Comparison of ENCODE assay signal across 13 mouse cellular contexts in the genomic region with DNA sequence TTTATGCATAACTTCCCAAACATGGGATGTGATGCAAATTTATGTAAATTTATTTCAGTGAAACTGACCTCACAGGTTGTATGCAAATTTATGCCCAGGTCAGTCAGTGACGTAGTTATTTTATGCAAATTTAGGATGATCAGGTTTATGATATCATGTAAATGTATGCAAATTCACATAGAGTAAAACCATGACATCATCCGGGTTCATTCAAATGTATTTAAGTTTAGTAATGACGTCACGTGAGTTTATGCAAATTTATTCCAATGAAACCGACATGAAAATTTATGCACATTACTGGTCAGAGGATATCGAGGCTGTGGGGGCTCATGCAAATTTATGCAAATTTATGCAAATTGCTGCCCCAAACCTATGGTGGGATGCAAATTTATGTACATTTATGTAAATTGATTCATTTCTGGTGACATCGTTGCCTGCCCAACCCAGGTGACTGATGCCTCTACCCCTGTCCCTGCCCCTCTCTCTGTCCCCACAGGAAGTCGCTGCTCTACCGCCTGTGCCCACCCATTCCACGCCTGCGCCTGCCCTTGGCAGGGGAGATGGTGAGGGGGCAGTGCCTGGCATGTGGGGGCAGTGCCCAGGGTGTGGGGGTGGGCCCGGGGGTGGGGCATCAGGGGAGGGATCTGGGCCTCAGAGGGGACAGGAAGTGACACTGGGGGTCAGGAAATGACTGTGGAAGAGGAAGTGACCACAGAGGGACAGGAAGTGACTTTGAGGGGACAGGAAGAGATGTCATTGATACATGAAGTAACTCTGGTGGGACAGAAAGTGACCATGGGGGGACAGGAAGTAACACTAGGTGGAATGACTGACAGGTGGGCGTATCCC. TPM values are rescaled to one million over a fixed set of nuclear protein-coding genes. Genes with fewer than 3 reads are reported as not detected.
DNase-seq lines count a peak whose midpoint lies in the region; ATAC-seq and TF ChIP-seq lines count a peak whose summit lies in the region.
"Had no signal": no experiment of that assay in that cellular context is flagged by ENCODE, and none has a peak within 500 bp of the region (broad histone marks: within the 10 kb centered on the region; RNA-seq: fewer than 3 reads in every experiment).

No protein-coding gene starts in this region.

- DNase-seq in kidney, postnatal 0 days (ENCODE audit: low spot score): no peak
- no peak for DNase-seq in kidney, adult 2 months
- DNase-seq in MEL (ENCODE audit: low read depth, low spot score): peak; percentile 8
- peak; percentile 7 for DNase-seq in embryonic facial prominence, embryonic 10.5 days (ENCODE audit: low spot score)
- DNase-seq in cerebellum, adult 18-20 months: no peak
- no peak for DNase-seq in cerebellum, adult 8-10 months
- no peak for DNase-seq in spleen, postnatal 4 days (ENCODE audit: low spot score in 2 of 2)
- DNase-seq: gastrocnemius, postnatal 10 days; kidney, adult 11 months had no signal

- TF ChIP-seq POLR2A in kidney, adult 2 months (IDR thresholded peaks at IDR 0.05; ENCODE audit: low read depth, low read length): no peak
- TF ChIP-seq POLR2A in MEL (IDR thresholded peaks at IDR 0.05; ENCODE audit: control insufficient read depth in 1 of 2, insufficient read depth in 1 of 2, low read depth in 1 of 2, low read length in 2 of 2, poor library complexity in 1 of 2): no peak

- ATAC-seq in kidney, postnatal 0 days (replicated peaks; ENCODE audit: low FRiP score, low read depth): peak; percentile 24; the same call in 1 of the 2 replicates
- peak; percentile 80 for ATAC-seq in midbrain, embryonic 13.5 days

- H3K4me3 ChIP-seq in kidney, postnatal 0 days (replicated peaks; ENCODE audit: low read depth, low read length): no peak overlapping the region
- no peak overlapping the region for H3K4me3 ChIP-seq in kidney, adult 2 months (ENCODE audit: insufficient read depth, low read depth, low read length)
- H3K4me3 ChIP-seq in MEL (ENCODE audit: control insufficient read depth in 1 of 2, insufficient read depth in 1 of 2, low read depth in 2 of 2, low read length in 2 of 2): no peak overlapping the region
- H3K4me3 ChIP-seq in embryonic facial prominence, embryonic 10.5 days: no peak overlapping the region
- H3K4me3 ChIP-seq in midbrain, embryonic 13.5 days (replicated peaks): no peak overlapping the region

- no peaks in the 10 kb centered on the region for H3K27me3 ChIP-seq in kidney, postnatal 0 days (ENCODE audit: insufficient read depth, low read length)
- H3K27me3 ChIP-seq in kidney, adult 2 months (replicated peaks; ENCODE audit: control insufficient read depth, insufficient read depth, low read length): no peaks in the 10 kb centered on the region
- H3K27me3 ChIP-seq in MEL (ENCODE audit: control insufficient read depth in 1 of 2, insufficient read depth in 2 of 2, low read length in 2 of 2): no peaks in the 10 kb centered on the region
- H3K27me3 ChIP-seq in embryonic facial prominence, embryonic 10.5 days (replicated peaks; ENCODE audit: low read depth, poor library complexity, severe bottlenecking): no peaks in the 10 kb centered on the region
- no peaks in the 10 kb centered on the region for H3K27me3 ChIP-seq in midbrain, embryonic 13.5 days

- H3K9me3 ChIP-seq in kidney, postnatal 0 days (replicated peaks; ENCODE audit: low read length): peaks cover 23% of the 10 kb centered on the region
- H3K9me3 ChIP-seq in MEL (replicated peaks; ENCODE audit: insufficient read depth, low read length): no peaks in the 10 kb centered on the region; the same call in 1 of the 2 replicates
- peaks cover 59% of the 10 kb centered on the region for H3K9me3 ChIP-seq in embryonic facial prominence, embryonic 10.5 days
- peaks cover 18% of the 10 kb centered on the region for H3K9me3 ChIP-seq in midbrain, embryonic 13.5 days

- H3K4me2 ChIP-seq in kidney, postnatal 0 days (ENCODE audit: low read length): no peak overlapping the region
- H3K4me2 ChIP-seq in midbrain, embryonic 13.5 days (replicated peaks): no peak overlapping the region

- H3K4me1 ChIP-seq in kidney, postnatal 0 days (replicated peaks; ENCODE audit: insufficient read depth, low read length): no peaks in the 10 kb centered on the region
- no peaks in the 10 kb centered on the region for H3K4me1 ChIP-seq in kidney, adult 2 months (ENCODE audit: control insufficient read depth, insufficient read depth, low read length)
- no peaks in the 10 kb centered on the region for H3K4me1 ChIP-seq in MEL (ENCODE audit: control insufficient read depth in 1 of 2, insufficient read depth in 2 of 2, low read length in 2 of 2)
- H3K4me1 ChIP-seq in embryonic facial prominence, embryonic 10.5 days: no peaks in the 10 kb centered on the region
- H3K4me1 ChIP-seq in midbrain, embryonic 13.5 days (replicated peaks): no peaks in the 10 kb centered on the region

- no peaks in the 10 kb centered on the region for H3K36me3 ChIP-seq in kidney, postnatal 0 days (ENCODE audit: insufficient read depth, low read length)
- H3K36me3 ChIP-seq in kidney, adult 2 months (ENCODE audit: control insufficient read depth, insufficient read depth, low read length): no peaks in the 10 kb centered on the region
- no peaks in the 10 kb centered on the region for H3K36me3 ChIP-seq in MEL (ENCODE audit: control insufficient read depth in 1 of 2, insufficient read depth in 2 of 2, low read length in 2 of 2)
- peaks cover 24% of the 10 kb centered on the region for H3K36me3 ChIP-seq in embryonic facial prominence, embryonic 10.5 days (replicated peaks)
- H3K36me3 ChIP-seq in midbrain, embryonic 13.5 days: peaks cover 12% of the 10 kb centered on the region

- H3K79me2 ChIP-seq in MEL (ENCODE audit: control insufficient read depth, insufficient read depth, low read length, poor library complexity): no peaks in the 10 kb centered on the region

- H3K27ac ChIP-seq in kidney, postnatal 0 days: no peak overlapping the region
- H3K27ac ChIP-seq in kidney, adult 2 months (ENCODE audit: insufficient read depth, low read depth, low read length): no peak overlapping the region
- no peak overlapping the region for H3K27ac ChIP-seq in MEL (ENCODE audit: control insufficient read depth, low read depth, low read length)
- no peak overlapping the region for H3K27ac ChIP-seq in embryonic facial prominence, embryonic 10.5 days (replicated peaks)
- no peak overlapping the region for H3K27ac ChIP-seq in midbrain, embryonic 13.5 days

- no peak for TF ChIP-seq EP300 in MEL (IDR thresholded peaks at IDR 0.05; ENCODE audit: low read depth in 1 of 2, low read length in 2 of 2)

- 95% methylated on average over 13 of the region's 13 CpGs for WGBS in kidney, postnatal 0 days
- WGBS in kidney, adult 2 months: 99% methylated on average over 13 of the region's 13 CpGs
- 92% methylated on average over 13 of the region's 13 CpGs for WGBS in embryonic facial prominence, embryonic 10.5 days
- 78% methylated on average over 13 of the region's 13 CpGs for WGBS in midbrain, embryonic 13.5 days

- TF ChIP-seq CTCF in kidney, postnatal 0 days (IDR thresholded peaks at IDR 0.05; ENCODE audit: low read depth): no peak
- no peak for TF ChIP-seq CTCF in kidney, adult 2 months (conservative IDR thresholded peaks at IDR 0.05; ENCODE audit: insufficient read depth, insufficient read length, low read depth, low read length)
- no peak for TF ChIP-seq CTCF in MEL (IDR thresholded peaks at IDR 0.05 in 2 of 3, conservative IDR thresholded peaks at IDR 0.05 in 1 of 3; ENCODE audit: control insufficient read depth in 1 of 3, insufficient read depth in 1 of 3, low read depth in 2 of 3, low read length in 3 of 3, poor library complexity in 1 of 3, severe bottlenecking in 1 of 3)

- no peak for TF ChIP-seq RAD21 in MEL (IDR thresholded peaks at IDR 0.05; ENCODE audit: low read depth, low read length)

- no peak overlapping the region for H3K9ac ChIP-seq in kidney, postnatal 0 days (ENCODE audit: low read depth, low read length)
- H3K9ac ChIP-seq in MEL (ENCODE audit: control insufficient read depth, low read depth, low read length, poor library complexity, severe bottlenecking): no peak overlapping the region
- no peak overlapping the region for H3K9ac ChIP-seq in midbrain, embryonic 13.5 days (replicated peaks)

TF ChIP-seq in MEL, 35 proteins besides CTCF, POLR2A, EP300 and RAD21:
- TF ChIP-seq HCFC1 (IDR thresholded peaks at IDR 0.05; ENCODE audit: low read depth, low read length): no peak
- no peak for TF ChIP-seq RCOR1 (IDR thresholded peaks at IDR 0.05; ENCODE audit: low read depth, low read length)
- no peak for TF ChIP-seq ETS1 (IDR thresholded peaks at IDR 0.05; ENCODE audit: low read depth, low read length)
- no peak for TF ChIP-seq MAFK (IDR thresholded peaks at IDR 0.05; ENCODE audit: borderline replicate concordance, low read depth, low read length)
TF ChIP-seq in MEL: peak in this region for 0.

RNA-seq across cellular contexts. Expression of a gene that starts 8.7 kb away (rescaled TPM):
- polyA plus RNA-seq in kidney, postnatal 0 days (2015; fragmentation: Nextera tagmentation; extraction: Ambion mirVana): 6.6 and 6.9 TPM in 2 replicates
- 10.9 and 12.0 TPM in 2 replicates for polyA plus RNA-seq in kidney, adult 2 months (2012; rRNA removed)
- total RNA-seq in MEL (2012; rRNA removed): 0.42 and 0.75 TPM in 2 replicates
- polyA plus RNA-seq in MEL (2012; ENCODE audit: insufficient read depth in 1 of 2, insufficient read length in 2 of 2, low read depth in 1 of 2, low replicate concordance in 2 of 2, missing spikeins in 1 of 2): under 1 TPM in 1 of 2 experiments, not detected in 1; 0.74 TPM
- polyA plus RNA-seq in embryonic facial prominence, embryonic 10.5 days (2016; fragmentation: Nextera tagmentation; extraction: Ambion mirVana): 1.8 and 2.2 TPM in 2 replicates
- 1.8 and 2.7 TPM in 2 replicates for polyA plus RNA-seq in midbrain, embryonic 13.5 days (2015; fragmentation: Nextera tagmentation; extraction: Ambion mirVana)

RNA-seq across cellular contexts. Expression of a gene that starts 32.1 kb away (rescaled TPM):
- not detected in 2 replicates for polyA plus RNA-seq in kidney, postnatal 0 days (2015; fragmentation: Nextera tagmentation; extraction: Ambion mirVana)
- not detected in 2 replicates for polyA plus RNA-seq in kidney, adult 2 months (2012; rRNA removed)
- total RNA-seq in MEL (2012; rRNA removed): not detected in 2 replicates
- polyA plus RNA-seq in MEL (2012; ENCODE audit: insufficient read depth in 1 of 2, insufficient read length in 2 of 2, low read depth in 1 of 2, low replicate concordance in 2 of 2, missing spikeins in 1 of 2): under 1 TPM in 1 of 2 experiments, not detected in 1; 0.03 TPM
- not detected in 2 replicates for polyA plus RNA-seq in embryonic facial prominence, embryonic 10.5 days (2016; fragmentation: Nextera tagmentation; extraction: Ambion mirVana)
- not detected in 2 replicates for polyA plus RNA-seq in midbrain, embryonic 13.5 days (2015; fragmentation: Nextera tagmentation; extraction: Ambion mirVana)
- total RNA-seq: gastrocnemius, postnatal 10 days; left cerebral cortex, postnatal 25 days; megakaryocyte progenitor cell, adult 5-6 weeks had no signal
- polyA plus RNA-seq: small intestine, adult 2 months had no signal

RNA-seq across cellular contexts. Expression of a gene that starts 46.4 kb away (rescaled TPM):
- polyA plus RNA-seq in kidney, postnatal 0 days (2015; fragmentation: Nextera tagmentation; extraction: Ambion mirVana): not detected in 2 replicates
- not detected in 2 replicates for polyA plus RNA-seq in kidney, adult 2 months (2012; rRNA removed)
- total RNA-seq in MEL (2012; rRNA removed): not detected in 2 replicates
- polyA plus RNA-seq in MEL (2012; ENCODE audit: insufficient read depth in 1 of 2, insufficient read length in 2 of 2, low read depth in 1 of 2, low replicate concordance in 2 of 2, missing spikeins in 1 of 2): not detected
- not detected in 2 replicates for polyA plus RNA-seq in embryonic facial prominence, embryonic 10.5 days (2016; fragmentation: Nextera tagmentation; extraction: Ambion mirVana)
- polyA plus RNA-seq in midbrain, embryonic 13.5 days (2015; fragmentation: Nextera tagmentation; extraction: Ambion mirVana): not detected in 2 replicates
- total RNA-seq: gastrocnemius, postnatal 10 days; left cerebral cortex, postnatal 25 days; megakaryocyte progenitor cell, adult 5-6 weeks had no signal
- polyA plus RNA-seq: small intestine, adult 2 months had no signal

Comparison
In these comparisons a context has a peak if more than half of its experiments do, and no peak if none do; other contexts are left out.
1. DNase-seq: peak in MEL (single experiment) and embryonic facial prominence, embryonic 10.5 days (single experiment); none in kidney, postnatal 0 days (single experiment), kidney, adult 2 months (single experiment), cerebellum, adult 18-20 months (0 of 2), cerebellum, adult 8-10 months (single experiment) and spleen, postnatal 4 days (0 of 2).